Mouse (Mus musculus): ENCODE measurements at regions not wholly inside any gene's neighbourhood (a gene's known extent, or its start where the extent isn't known, plus 50 kb on each side); places are given as distances from the start of the nearest gene placed in this dataset.
A peak's percentile ranks its signal among the peaks of the same experiment; 100 is the strongest.

- TF ChIP-seq EP300 (IDR thresholded peaks at IDR 0.05; ENCODE audit: low read depth) (no peak), CTCF (IDR thresholded peaks at IDR 0.05; ENCODE audit: low read depth) (peak; percentile 62)
Observed at GRCm38 (mm10) chr16:55468833-55469458, 171.2 kb upstream of the Zpld1 start.
